Comparison of ENCODE assay signal across 10 mouse cellular contexts in genomic region chr7:112407597-112407996, GRCm38 (mm10). TPM values are rescaled to one million over a fixed set of nuclear protein-coding genes. Genes with fewer than 3 reads are reported as not detected.
DNase-seq lines count a peak whose midpoint lies in the region; ATAC-seq and TF ChIP-seq lines count a peak whose summit lies in the region.
"Had no signal": no experiment of that assay in that cellular context is flagged by ENCODE, and none has a peak within 500 bp of the region (broad histone marks: within the 10 kb centered on the region; RNA-seq: fewer than 3 reads in every experiment).

No protein-coding gene starts in this region.

- no peak overlapping the region for H3K9ac ChIP-seq in kidney, embryonic 15.5 days
- H3K9ac ChIP-seq in heart, embryonic 16.5 days (ENCODE audit: low read length) = 0 out of 2 replicates have a peak overlapping the region, but pooled peaks have one; percentile 28

- H3K4me1 ChIP-seq in kidney, embryonic 15.5 days = peaks cover 44% of the 10 kb centered on the region
- H3K4me1 ChIP-seq in heart, embryonic 16.5 days (ENCODE audit: control insufficient read depth, insufficient read depth, low read length) = peaks cover 22% of the 10 kb centered on the region
- H3K4me1 ChIP-seq in lung, adult 2 months (ENCODE audit: control insufficient read depth, insufficient read depth, low read length) = peaks cover 3% of the 10 kb centered on the region; the same call in 1 of the 2 replicates

- no peak overlapping the region for H3K4me3 ChIP-seq in kidney, embryonic 15.5 days (replicated peaks)
- no peak overlapping the region for H3K4me3 ChIP-seq in heart, embryonic 16.5 days (ENCODE audit: low read length)
- H3K4me3 ChIP-seq in lung, adult 2 months (replicated peaks; ENCODE audit: extremely low read depth, low read depth, low read length) = no peak overlapping the region

- H3K27ac ChIP-seq in kidney, embryonic 15.5 days = 0 out of 2 replicates have a peak overlapping the region, but pooled peaks have one; percentile 33
- H3K27ac ChIP-seq in heart, embryonic 16.5 days (ENCODE audit: low read length) = peak overlapping the region; percentile 88

- no peak overlapping the region for H3K4me2 ChIP-seq in kidney, embryonic 15.5 days
- peak overlapping the region; percentile 30; the same call in 1 of the 2 replicates for H3K4me2 ChIP-seq in heart, embryonic 16.5 days (ENCODE audit: low read depth, low read length)

- no peak for TF ChIP-seq POLR2A in lung, adult 2 months (IDR thresholded peaks at IDR 0.05; ENCODE audit: borderline replicate concordance, extremely low read depth, low read depth, low read length)

- no peak for DNase-seq in kidney, postnatal 14 days
- DNase-seq in Muller cell, postnatal 12 days (ENCODE audit: inconsistent ontology term) = peak; percentile 85
- peak; percentile 86 for DNase-seq in adrenal gland, postnatal 10 days
- no peak for DNase-seq in thymus, postnatal 10 days (ENCODE audit: low spot score in 2 of 2)
- no peak for DNase-seq in lung, adult 2 months
- no peak for DNase-seq in embryo, embryonic 9.5 days (ENCODE audit: extremely low spot score)
- DNase-seq: kidney, postnatal 10 days; lung, adult 18-20 months had no signal

- ATAC-seq in kidney, embryonic 15.5 days (replicated peaks; ENCODE audit: low FRiP score) = no peak
- ATAC-seq in heart, embryonic 16.5 days (replicated peaks; ENCODE audit: extremely low read depth, insufficient read depth, low FRiP score) = peak; percentile 82; the same call in 1 of the 2 replicates

- TF ChIP-seq CTCF in lung, adult 2 months (IDR thresholded peaks at IDR 0.05; ENCODE audit: insufficient read depth, low read length) = no peak

- H3K36me3 ChIP-seq in kidney, embryonic 15.5 days = no peaks in the 10 kb centered on the region
- no peaks in the 10 kb centered on the region for H3K36me3 ChIP-seq in heart, embryonic 16.5 days (ENCODE audit: control insufficient read depth, insufficient read depth)

- H3K27me3 ChIP-seq in kidney, embryonic 15.5 days = no peaks in the 10 kb centered on the region
- no peaks in the 10 kb centered on the region for H3K27me3 ChIP-seq in heart, embryonic 16.5 days (ENCODE audit: control insufficient read depth, insufficient read depth, low read length)

- H3K9me3 ChIP-seq in kidney, embryonic 15.5 days (replicated peaks) = no peaks in the 10 kb centered on the region
- H3K9me3 ChIP-seq in heart, embryonic 16.5 days (replicated peaks; ENCODE audit: control insufficient read depth, low read length) = no peaks in the 10 kb centered on the region

- 72% methylated on average over 7 of the region's 7 CpGs for WGBS in kidney, embryonic 15.5 days
- 39% methylated on average over 7 of the region's 7 CpGs for WGBS in heart, embryonic 16.5 days
- 70% methylated on average over 7 of the region's 7 CpGs for WGBS in lung, adult 2 months

RNA-seq across cellular contexts. Expression of gene Parva, which starts 19.7 kb away (rescaled TPM):
- polyA plus RNA-seq in kidney, embryonic 15.5 days (2015; fragmentation: Nextera tagmentation; extraction: Ambion mirVana) = 103 and 107 TPM in 2 replicates
- 100 to 1,000 TPM in 1 of 2 experiments, 10 to 100 TPM in 1; 84.3 to 105 TPM for total RNA-seq in adrenal gland, postnatal 10 days (2021)
- polyA plus RNA-seq in heart, embryonic 16.5 days (2015; fragmentation: Nextera tagmentation; extraction: Ambion mirVana) = 65.8 and 75.1 TPM in 2 replicates
- polyA plus RNA-seq in lung, adult 2 months (2012; rRNA removed) = 54.7 and 80.5 TPM in 2 replicates

Comparison
In these comparisons a context has a peak if more than half of its experiments do, and no peak if none do; other contexts are left out.
1. DNase-seq: peak in Muller cell, postnatal 12 days (single experiment) and adrenal gland, postnatal 10 days (single experiment); none in kidney, postnatal 14 days (single experiment), thymus, postnatal 10 days (0 of 2), lung, adult 2 months (single experiment) and embryo, embryonic 9.5 days (single experiment).